Mouse (Mus musculus) intestine, embryonic 14.5 days (tissue): ENCODE results near the gene Urb1. TPM values are rescaled to one million over a fixed set of nuclear protein-coding genes. Genes with fewer than 3 reads are reported as not detected.

ENCODE experiments used
- ATAC-seq: fragments of 200-750 bp; cut with Nextera tagmentation; replicated peaks from 2 replicates; pipeline ENCODE4 v1.8.0; 2017; ENCODE audit warnings: low read depth, moderate number of reproducible peaks, moderate TSS enrichment, moderate library complexity; ENCODE audit not compliant: low FRiP score, low TSS enrichment
- DNase-seq: peaks from one replicate; pipeline ENCODE4 v3.0.0-alpha.2; 2018; ENCODE audit warnings: low spot score
- H3K27ac ChIP-seq: fragments of 300-500 bp; sonication (generic); 2 replicates; pipeline ENCODE4 v1.5.1; 2014; ENCODE audit warnings: low read depth, mild to moderate bottlenecking, control low read depth
- H3K27me3 ChIP-seq: fragments of 300-500 bp; sonication (generic); replicated peaks from 2 replicates; pipeline ENCODE4 v1.6.1; 2014; ENCODE audit warnings: low read length, control low read depth; ENCODE audit not compliant: control insufficient read depth, insufficient read depth
- H3K36me3 ChIP-seq: fragments of 300-500 bp; sonication (generic); 2 replicates; pipeline ENCODE4 v1.6.1; 2014; ENCODE audit warnings: low read length, control low read depth; ENCODE audit not compliant: control insufficient read depth, insufficient read depth
- H3K4me1 ChIP-seq: fragments of 300-500 bp; sonication (generic); replicated peaks from 2 replicates; pipeline ENCODE4 v1.6.1; 2014; ENCODE audit warnings: low read length, control low read depth, mixed read lengths; ENCODE audit not compliant: control insufficient read depth, insufficient read depth
- H3K4me2 ChIP-seq: fragments of 300-500 bp; sonication (generic); 2 replicates; pipeline ENCODE4 v1.6.1; 2014; ENCODE audit warnings: low read length
- H3K4me3 ChIP-seq: fragments of 300-500 bp; sonication (generic); 2 replicates; pipeline ENCODE4 v1.5.1; 2014; ENCODE audit warnings: low read depth, low read length, control low read depth, mixed read lengths
- H3K9ac ChIP-seq: fragments of 300-500 bp; sonication (generic); 2 replicates; pipeline ENCODE4 v1.6.1; 2014; ENCODE audit warnings: mild to moderate bottlenecking, low read length
- H3K9me3 ChIP-seq: fragments of 300-500 bp; sonication (generic); 2 replicates; pipeline ENCODE4 v1.6.1; 2016; ENCODE audit warnings: low read length, control low read depth; ENCODE audit not compliant: control insufficient read depth
- WGBS: fragments of 180-500 bp; shearing (Covaris S2); extraction: QIAGEN DNeasy Blood & Tissue Kit; methylation state at CpG from one replicate; pipeline ENCODE4 v1.1.7; 2014; 5-methylcytosine and 5-hydroxymethylcytosine counted together
- polyA plus RNA-seq: library from polyadenylated mRNA; unstranded; fragments of >200 nt; fragmentation: Nextera tagmentation; extraction: Ambion mirVana; gene quantifications from 2 replicates; pipeline ENCODE4 v1.2.1, GENCODE M21; 2014

Urb1 gene
- polyA plus RNA-seq, 1 experiment from 2014 or later = 12.7 TPM

DNA sequence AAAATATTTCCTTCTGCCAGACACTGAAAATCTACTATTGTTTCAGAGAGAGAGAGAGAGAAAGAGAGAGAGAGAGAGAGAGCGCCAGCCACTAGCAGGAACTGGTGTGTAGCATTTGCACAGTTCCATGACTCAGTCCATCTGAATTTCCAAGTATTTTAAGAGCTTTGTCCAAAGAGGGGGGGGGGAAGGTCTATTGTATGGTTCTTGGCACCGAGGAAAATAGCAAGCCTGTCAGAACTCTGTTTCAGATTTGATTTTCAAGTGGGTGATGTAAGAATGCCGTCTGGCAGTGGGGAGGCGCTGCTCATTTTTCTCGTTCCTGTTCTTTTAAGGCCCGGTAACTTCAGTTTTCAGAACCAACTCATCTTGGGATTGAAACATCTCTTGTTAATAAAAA is 34.8 kb upstream of the Urb1 start:
- DNase-seq (no peak), ATAC-seq (no peak)
- Histone ChIP-seq H3K27ac (no peak overlapping the region), H3K27me3 (no peaks in the 10 kb centered on the region), H3K9ac (no peak overlapping the region), H3K4me3 (no peak overlapping the region), H3K4me2 (no peak overlapping the region), H3K4me1 (no peaks in the 10 kb centered on the region), H3K9me3 (no peaks in the 10 kb centered on the region), H3K36me3 (no peaks in the 10 kb centered on the region)
- 81% methylated on average over 6 of the region's 6 CpGs for WGBS

DNA sequence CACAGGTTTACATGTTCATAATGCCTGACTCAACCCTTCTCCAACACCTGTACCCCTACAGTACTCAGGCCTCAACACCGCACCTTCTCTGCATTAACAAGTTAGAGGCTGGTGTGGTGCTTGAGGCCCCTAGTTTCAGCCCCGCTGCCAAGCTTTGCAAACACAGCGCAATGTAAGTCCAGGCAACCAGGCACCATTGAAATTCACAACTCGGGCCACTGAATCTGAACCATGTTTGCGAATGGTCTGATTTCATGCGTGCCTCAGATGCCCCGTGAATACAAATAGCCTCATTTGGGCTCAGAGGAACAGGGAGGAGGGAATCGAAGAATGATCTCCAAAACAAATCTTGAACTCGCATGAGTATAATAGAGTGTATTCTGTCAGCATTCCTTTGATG is 32.0 kb upstream of the Urb1 start:
- no peaks in the 10 kb centered on the region for H3K4me1 ChIP-seq
- H3K9ac ChIP-seq = no peak overlapping the region
- H3K4me2 ChIP-seq = no peak overlapping the region
- no peaks in the 10 kb centered on the region for H3K9me3 ChIP-seq
- WGBS = 66% methylated on average over 9 of the region's 9 CpGs
- no peak overlapping the region for H3K4me3 ChIP-seq
- H3K36me3 ChIP-seq = no peaks in the 10 kb centered on the region
- no peak overlapping the region for H3K27ac ChIP-seq
- no peaks in the 10 kb centered on the region for H3K27me3 ChIP-seq
- no peak for DNase-seq
- no peak for ATAC-seq

DNA sequence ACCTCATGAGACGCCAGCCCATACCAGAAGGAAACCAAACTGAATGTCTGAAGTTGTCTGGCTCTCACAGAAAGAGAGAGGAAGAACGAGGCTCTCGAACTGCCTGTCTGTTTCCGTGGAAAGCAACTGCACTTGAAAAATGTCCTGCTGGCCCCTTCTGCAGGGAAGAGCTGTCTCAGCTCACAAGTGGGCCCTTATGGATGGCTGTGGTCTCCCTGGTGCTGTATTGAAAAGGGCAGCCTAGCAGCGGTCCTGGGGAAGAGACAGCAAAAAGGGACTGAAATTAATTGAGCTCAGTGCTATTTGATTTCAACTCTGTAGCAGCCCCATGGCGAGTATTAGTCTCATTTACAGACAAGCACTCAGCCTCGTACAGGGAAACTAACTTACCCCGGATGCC is 27.2 kb upstream of the Urb1 start:
- Histone ChIP-seq H3K4me3 (no peak overlapping the region), H3K9me3 (no peaks in the 10 kb centered on the region), H3K4me1 (peaks cover 6% of the 10 kb centered on the region; the same call in 1 of the 2 replicates), H3K9ac (no peak overlapping the region), H3K27me3 (peaks cover 18% of the 10 kb centered on the region), H3K27ac (no peak overlapping the region), H3K4me2 (no peak overlapping the region), H3K36me3 (no peaks in the 10 kb centered on the region)
- ATAC-seq (no peak), DNase-seq (no peak)
- WGBS = 61% methylated on average over 8 of the region's 8 CpGs

DNA sequence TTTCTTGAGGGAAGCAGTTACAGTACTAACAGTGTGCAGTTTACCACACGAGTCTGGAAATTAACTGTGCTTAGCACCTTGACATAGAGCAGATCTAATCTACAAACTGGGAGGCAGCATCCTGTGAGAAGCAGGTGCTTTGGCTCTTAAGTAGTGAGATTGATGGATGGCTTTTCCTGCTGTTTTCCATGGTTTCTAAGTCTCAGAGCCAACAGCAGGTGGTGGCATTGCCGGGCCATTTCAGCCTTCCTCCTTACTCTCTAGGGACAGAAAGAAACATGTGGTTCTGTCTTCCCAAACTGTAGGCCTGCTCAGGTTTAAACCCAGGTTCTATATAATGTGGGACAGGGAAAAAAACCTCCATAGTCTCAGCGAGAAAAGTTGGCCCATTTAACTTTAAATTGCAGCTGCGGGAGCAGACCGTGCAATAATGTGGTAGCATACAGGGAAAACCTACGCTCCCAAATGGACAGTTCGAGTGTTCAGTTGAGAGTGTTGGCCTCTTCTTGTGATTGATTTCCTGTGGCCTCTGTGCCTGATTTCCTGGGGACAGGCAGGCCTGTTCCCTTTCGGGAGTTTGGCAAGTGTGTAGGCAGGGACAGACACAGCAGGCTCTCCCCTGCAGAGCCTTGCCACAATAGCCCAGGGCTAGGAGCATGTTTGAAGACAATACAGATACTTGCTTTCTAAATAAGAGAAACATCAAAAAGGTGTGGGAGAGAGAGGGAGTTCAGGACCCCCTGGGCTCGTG is 23.0 kb upstream of the Urb1 start:
- Histone ChIP-seq H3K4me2 (no peak overlapping the region), H3K27me3 (peaks cover 48% of the 10 kb centered on the region), H3K27ac (no peak overlapping the region), H3K36me3 (no peaks in the 10 kb centered on the region), H3K4me1 (peaks cover 20% of the 10 kb centered on the region), H3K9ac (no peak overlapping the region), H3K4me3 (no peak overlapping the region), H3K9me3 (no peaks in the 10 kb centered on the region)
- ATAC-seq (no peak), DNase-seq (no peak)
- 45% methylated on average over 9 of the region's 9 CpGs for WGBS

DNA sequence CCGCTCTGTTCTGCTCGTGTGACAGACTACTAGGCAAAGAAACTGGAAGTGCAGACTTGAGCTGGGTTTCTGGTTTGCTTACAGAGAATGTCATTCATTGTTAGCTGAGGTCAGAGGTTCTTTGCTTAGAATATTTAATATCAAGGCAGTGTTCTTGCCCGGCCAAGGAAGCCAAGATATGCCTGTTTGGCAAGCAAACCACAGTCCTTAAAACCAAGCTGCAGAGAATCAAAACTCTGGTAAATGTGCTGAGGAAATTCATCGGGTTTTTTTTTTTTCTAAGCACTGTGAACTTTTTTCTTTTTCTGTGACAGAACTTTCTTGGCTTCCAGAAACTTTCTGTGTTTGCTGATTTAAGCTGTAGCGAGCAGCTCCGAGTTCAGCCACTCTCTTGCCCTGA is 22.3 kb upstream of the Urb1 start:
- Histone ChIP-seq H3K4me1 (peaks cover 20% of the 10 kb centered on the region), H3K9ac (no peak overlapping the region), H3K27ac (no peak overlapping the region), H3K36me3 (no peaks in the 10 kb centered on the region), H3K4me3 (no peak overlapping the region), H3K9me3 (no peaks in the 10 kb centered on the region), H3K27me3 (peaks cover 48% of the 10 kb centered on the region), H3K4me2 (no peak overlapping the region)
- no peak for ATAC-seq
- WGBS = 49% methylated on average over 6 of the region's 6 CpGs
- no peak for DNase-seq

DNA sequence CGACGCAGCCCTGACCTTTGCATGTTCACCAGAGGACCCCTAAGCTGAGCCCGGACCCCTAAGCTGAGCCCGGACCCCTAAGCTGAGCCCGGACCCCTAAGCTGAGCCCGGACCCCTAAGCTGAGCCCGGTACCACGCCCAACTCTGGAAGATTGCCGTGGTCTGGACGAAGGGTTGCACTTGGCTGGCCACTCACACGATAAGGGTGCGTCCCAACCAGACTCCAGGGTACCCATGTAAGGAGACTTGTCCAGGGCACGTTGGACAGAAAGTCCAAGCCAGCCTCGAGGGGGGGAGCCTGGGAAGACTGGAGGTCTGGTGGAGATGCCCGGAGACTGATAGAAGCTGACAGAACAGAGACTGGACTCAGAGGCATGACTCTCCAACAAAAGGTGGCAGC is 21.5 kb upstream of the Urb1 start:
- H3K9me3 ChIP-seq = no peaks in the 10 kb centered on the region
- ATAC-seq (no peak), DNase-seq (no peak)
- no peak overlapping the region for H3K4me3 ChIP-seq
- H3K27ac ChIP-seq = no peak overlapping the region
- peaks cover 48% of the 10 kb centered on the region for H3K27me3 ChIP-seq
- H3K4me1 ChIP-seq = peaks cover 20% of the 10 kb centered on the region
- no peaks in the 10 kb centered on the region for H3K36me3 ChIP-seq
- peak overlapping the region; percentile 95 for H3K4me2 ChIP-seq
- no peak overlapping the region for H3K9ac ChIP-seq
- 24% methylated on average over 15 of the region's 15 CpGs for WGBS

DNA sequence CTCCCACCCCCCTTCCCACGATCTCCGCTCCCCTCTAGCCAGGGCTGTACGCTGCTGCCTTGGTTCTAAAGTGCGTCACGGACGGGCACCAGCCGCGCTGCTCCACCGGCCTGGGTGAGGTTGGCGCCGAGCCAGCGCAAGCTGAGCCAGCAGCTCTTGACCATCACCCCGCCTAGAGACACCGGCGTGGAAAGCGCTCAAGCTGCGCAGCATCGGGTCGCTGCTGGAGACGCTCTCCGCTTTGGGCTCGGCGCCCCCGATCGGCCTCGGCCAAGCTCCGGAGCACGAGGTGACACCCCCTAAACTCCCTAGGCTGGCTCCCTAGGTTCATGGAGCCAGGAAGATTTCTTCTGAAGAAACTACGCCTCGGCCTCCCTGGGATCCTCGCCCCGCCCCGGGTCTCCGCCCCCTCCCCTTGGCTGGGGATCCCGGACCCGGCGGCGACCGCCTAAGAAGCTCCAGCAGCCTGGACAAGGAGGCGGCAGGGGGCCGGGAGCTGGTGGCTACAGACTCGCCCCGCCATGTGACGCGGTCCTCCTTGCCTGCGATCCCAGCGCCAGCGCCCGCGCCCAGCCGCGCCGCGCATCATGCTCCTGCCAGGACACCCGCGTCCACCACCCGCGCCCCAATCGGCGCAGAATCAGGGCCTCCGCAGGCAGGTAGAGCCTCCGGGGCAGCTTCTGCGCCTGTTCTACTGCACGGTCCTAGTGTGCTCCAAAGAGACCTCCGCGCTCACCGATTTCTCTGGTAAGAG is 20.6 kb upstream of the Urb1 start:
- H3K36me3 ChIP-seq = no peaks in the 10 kb centered on the region
- WGBS = under 1% methylated on average over 67 of the region's 67 CpGs
- no peaks in the 10 kb centered on the region for H3K9me3 ChIP-seq
- H3K27ac ChIP-seq = no peak overlapping the region
- peak overlapping the region; percentile 25; the same call in 1 of the 2 replicates for H3K9ac ChIP-seq
- H3K4me3 ChIP-seq = peak overlapping the region; percentile 40
- peak; percentile 65 for ATAC-seq
- peak overlapping the region; percentile 95 for H3K4me2 ChIP-seq
- H3K4me1 ChIP-seq = peaks cover 20% of the 10 kb centered on the region
- DNase-seq = peak; percentile 83
- H3K27me3 ChIP-seq = peaks cover 48% of the 10 kb centered on the region

DNA sequence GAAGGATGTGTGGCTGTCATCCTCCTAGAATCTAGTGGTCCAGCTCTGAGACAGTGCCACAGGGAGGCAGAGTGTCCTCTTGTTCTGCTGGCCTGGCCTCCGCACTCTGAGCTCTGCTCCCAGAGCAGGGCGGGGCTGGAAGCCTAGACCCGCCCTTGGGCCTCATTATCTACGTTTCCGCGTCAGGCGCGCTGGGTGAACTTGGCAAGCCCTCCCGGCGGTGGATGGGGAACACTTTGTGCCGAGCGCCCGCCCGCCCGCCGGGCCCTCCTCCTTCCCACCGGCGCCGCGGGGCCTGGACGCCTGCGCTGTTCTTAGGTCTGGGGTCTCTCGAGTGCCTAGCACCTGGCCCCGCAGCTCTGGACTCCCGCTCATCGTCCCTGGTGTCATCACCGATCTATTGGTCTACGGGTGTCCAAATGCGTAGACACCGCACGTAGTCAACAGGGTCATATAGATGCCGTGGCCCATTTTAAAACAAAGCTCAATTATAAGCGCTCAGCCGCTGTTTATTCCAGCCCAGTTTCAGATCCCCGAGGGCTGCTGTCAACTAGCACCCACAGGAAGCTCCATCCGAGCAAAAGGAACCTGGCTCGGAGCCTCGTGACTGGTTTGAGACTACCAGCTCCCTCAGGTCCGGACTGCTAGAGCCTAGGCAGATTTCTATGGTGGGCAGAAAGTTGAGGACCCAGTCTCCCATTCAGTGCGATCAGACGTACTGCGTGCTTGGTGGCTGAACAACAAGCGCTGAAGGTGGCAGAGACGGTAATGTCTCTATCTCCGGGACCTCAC is 19.9 kb upstream of the Urb1 start:
- DNase-seq (peak; percentile 82), ATAC-seq (peak; percentile 79)
- Histone ChIP-seq H3K4me3 (peak overlapping the region; percentile 40), H3K27ac (no peak overlapping the region), H3K9me3 (no peaks in the 10 kb centered on the region), H3K4me1 (peaks cover 20% of the 10 kb centered on the region), H3K36me3 (no peaks in the 10 kb centered on the region), H3K9ac (peak overlapping the region; percentile 25; the same call in 1 of the 2 replicates), H3K4me2 (peak overlapping the region; percentile 95), H3K27me3 (peaks cover 48% of the 10 kb centered on the region)
- 1% methylated on average over 44 of the region's 45 CpGs for WGBS
